Mouse (Mus musculus): ENCODE results near the gene Fam187b.

- TF ChIP-seq CTCF (IDR thresholded peaks at IDR 0.05; ENCODE audit: low read depth, low read length) (0 out of 2 replicates have a peak, but pooled peaks have one; percentile 3), POLR2A (IDR thresholded peaks at IDR 0.05; ENCODE audit: extremely low read depth, insufficient read depth, low read length) (no peak)
Measured at GRCm38 (mm10) chr7:30988519-30989162, 15.1 kb downstream of the Fam187b start.
